Mouse (Mus musculus) embryonic fibroblast, embryonic 13.5 days (primary cell): ENCODE measurements around the gene Cmtm4. TPM values are rescaled to one million over a fixed set of nuclear protein-coding genes. Genes with fewer than 3 reads are reported as not detected.

Source experiments
- H3K27ac ChIP-seq: 2 replicates; pipeline ENCODE4 v1.5.1; 2012; ENCODE audit warnings: low read length, control low read depth, inconsistent platforms; ENCODE audit not compliant: insufficient read depth
- H3K4me1 ChIP-seq: 2 replicates; pipeline ENCODE4 v1.6.1; 2011; ENCODE audit warnings: low read length; ENCODE audit not compliant: control insufficient read depth, insufficient read depth
- H3K4me3 ChIP-seq: 2 replicates; pipeline ENCODE4 v1.5.1; 2011; ENCODE audit warnings: mild to moderate bottlenecking, control low read depth, low read length; ENCODE audit not compliant: insufficient read depth
- CTCF ChIP-seq: IDR thresholded peaks from 2 replicates; pipeline ENCODE4 v1.5.1; 2011; ENCODE audit warnings: mild to moderate bottlenecking, control low read depth, low read length, moderate library complexity, borderline replicate concordance; ENCODE audit not compliant: insufficient read depth
- POLR2A ChIP-seq: IDR thresholded peaks from 2 replicates; pipeline ENCODE4 v1.6.1; 2011; ENCODE audit warnings: low read depth, mild to moderate bottlenecking, control low read depth, low read length, moderate library complexity
- polyA plus RNA-seq: library from polyadenylated mRNA; stranded (reverse); fragments of >200 nt; gene quantifications from 2 replicates; pipeline ENCODE4 v1.2.4, GENCODE M21; 2011; ENCODE audit warnings: low read depth; ENCODE audit not compliant: missing spikeins, insufficient read length

Cmtm4 gene
- polyA plus RNA-seq, 1 experiment: 28.2 TPM

DNA sequence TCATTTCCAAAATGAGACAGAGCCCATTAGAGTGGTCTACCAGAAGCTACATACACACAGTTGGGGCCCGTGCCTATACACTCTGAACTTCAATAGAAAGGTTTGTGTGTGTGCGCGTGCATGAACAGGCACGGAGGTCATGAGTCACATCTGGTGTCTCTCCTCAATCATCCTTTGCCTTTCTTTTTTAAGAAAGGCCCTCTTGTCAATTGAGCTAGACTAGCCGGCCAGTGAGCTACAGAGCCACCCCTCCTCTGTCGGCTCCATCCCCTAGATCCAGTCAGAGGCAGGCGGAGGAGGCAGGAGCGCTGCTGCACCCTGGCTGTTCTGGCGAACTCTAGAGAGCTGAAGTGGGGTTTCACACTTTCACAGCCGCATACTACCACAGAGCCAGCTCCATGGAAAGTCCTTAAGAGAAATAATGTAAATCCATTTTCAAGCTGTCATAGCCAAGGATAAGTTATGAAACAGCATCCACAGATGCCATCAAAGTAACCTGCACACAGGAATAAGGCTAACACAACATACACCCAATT, 16.2 kb downstream of the Cmtm4 start:
- Histone ChIP-seq H3K27ac (no peak overlapping the region), H3K4me3 (no peak overlapping the region), H3K4me1 (peaks cover 11% of the 10 kb centered on the region)
- TF ChIP-seq CTCF: no peak
- TF ChIP-seq POLR2A: no peak

- no peak for TF ChIP-seq CTCF
- TF ChIP-seq POLR2A: no peak
- Histone ChIP-seq H3K4me1 (peaks cover 6% of the 10 kb centered on the region; the same call in 1 of the 2 replicates), H3K27ac (no peak overlapping the region), H3K4me3 (no peak overlapping the region)
Measured at GRCm38 (mm10) chr8:104376669-104377068, 18.9 kb downstream of the Cmtm4 start.

GRCm38 (mm10) chr8:104375959-104376358, 19.6 kb downstream of the Cmtm4 start:
- H3K4me1 ChIP-seq: peaks cover 6% of the 10 kb centered on the region; the same call in 1 of the 2 replicates
- H3K4me3 ChIP-seq: no peak overlapping the region
- TF ChIP-seq POLR2A (no peak), CTCF (no peak)
- no peak overlapping the region for H3K27ac ChIP-seq

GRCm38 (mm10) chr8:104374864-104375846, 20.5 kb downstream of the Cmtm4 start:
- TF ChIP-seq POLR2A (no peak), CTCF (no peak)
- Histone ChIP-seq H3K27ac (no peak overlapping the region), H3K4me3 (no peak overlapping the region)

GRCm38 (mm10) chr8:104374269-104374668, 21.3 kb downstream of the Cmtm4 start:
- H3K27ac ChIP-seq: no peak overlapping the region
- peaks cover 8% of the 10 kb centered on the region for H3K4me1 ChIP-seq
- no peak for TF ChIP-seq POLR2A
- TF ChIP-seq CTCF: no peak
- H3K4me3 ChIP-seq: no peak overlapping the region

More at GRCm38 (mm10) chr8:104374864-104375846, 20.5 kb downstream of the Cmtm4 start:
- peaks cover 7% of the 10 kb centered on the region for H3K4me1 ChIP-seq

DNA sequence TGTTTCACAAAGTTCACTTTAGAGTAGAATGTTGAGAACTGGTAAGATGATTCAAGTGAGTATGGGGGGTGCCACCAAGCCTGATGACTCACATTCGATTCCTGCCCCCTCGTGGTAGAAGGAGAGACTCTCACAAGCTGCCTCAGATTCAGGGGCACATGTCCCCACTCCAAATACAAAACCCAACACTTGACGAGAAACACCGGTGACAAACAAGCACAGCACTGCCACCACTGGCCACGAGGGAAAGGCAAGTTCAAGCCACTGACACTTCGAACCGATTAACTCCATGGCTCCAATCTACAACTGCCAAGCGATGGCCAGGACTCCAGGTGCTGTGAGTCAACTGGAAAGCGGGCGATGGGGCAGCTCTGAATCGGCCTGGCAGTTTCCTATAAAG, 21.8 kb downstream of the Cmtm4 start:
- Histone ChIP-seq H3K4me1 (peaks cover 8% of the 10 kb centered on the region), H3K4me3 (no peak overlapping the region), H3K27ac (no peak overlapping the region)
- TF ChIP-seq CTCF: no peak
- no peak for TF ChIP-seq POLR2A

DNA sequence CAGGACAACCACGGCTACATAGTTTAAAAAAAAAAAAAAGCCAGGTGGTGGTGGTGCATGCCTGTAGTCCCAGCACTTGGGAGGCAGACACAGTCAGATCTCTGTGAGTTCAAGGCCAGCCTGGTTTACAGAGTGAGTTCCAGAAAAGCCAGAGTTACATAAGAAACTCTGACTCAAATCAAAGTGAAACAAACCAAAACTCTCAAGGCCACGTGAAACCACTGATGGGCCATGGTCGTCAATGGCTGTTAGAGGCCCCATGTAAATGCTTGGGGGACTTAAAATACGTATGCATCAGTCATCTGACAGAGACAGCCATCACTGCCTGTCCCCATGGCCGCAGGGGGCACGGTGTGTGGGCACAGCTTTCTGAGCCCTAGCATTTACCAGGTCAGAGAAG, 24.5 kb downstream of the Cmtm4 start:
- no peak overlapping the region for H3K4me3 ChIP-seq
- TF ChIP-seq CTCF (no peak), POLR2A (no peak)
- peaks cover 8% of the 10 kb centered on the region for H3K4me1 ChIP-seq
- H3K27ac ChIP-seq: no peak overlapping the region

- peaks cover 5% of the 10 kb centered on the region for H3K4me1 ChIP-seq
- no peak overlapping the region for H3K27ac ChIP-seq
- TF ChIP-seq POLR2A (no peak), CTCF (no peak)
- no peak overlapping the region for H3K4me3 ChIP-seq
Measured at GRCm38 (mm10) chr8:104370071-104370470, 25.5 kb downstream of the Cmtm4 start.

GRCm38 (mm10) chr8:104369591-104369990, 26.0 kb downstream of the Cmtm4 start:
- Histone ChIP-seq H3K27ac (no peak overlapping the region), H3K4me1 (peaks cover 2% of the 10 kb centered on the region), H3K4me3 (no peak overlapping the region)
- TF ChIP-seq CTCF: no peak
- TF ChIP-seq POLR2A: no peak

GRCm38 (mm10) chr8:104367398-104367797, 28.2 kb downstream of the Cmtm4 start:
- H3K27ac ChIP-seq: no peak overlapping the region
- H3K4me3 ChIP-seq: no peak overlapping the region
- H3K4me1 ChIP-seq: peaks cover 2% of the 10 kb centered on the region
- TF ChIP-seq POLR2A: no peak
- no peak for TF ChIP-seq CTCF
